Mouse (Mus musculus) kidney, adult 2 months (tissue): ENCODE results near the gene Ifnk. TPM values are rescaled to one million over a fixed set of nuclear protein-coding genes. Genes with fewer than 3 reads are reported as not detected.
A peak's percentile ranks its signal among the peaks of the same experiment; 100 is the strongest.

Experiments
- DNase-seq: peaks from one replicate; pipeline ENCODE4 v3.0.0; 2021
- H3K27ac ChIP-seq: fragments of 200-500 bp; 2 replicates; pipeline ENCODE4 v1.5.1; 2012; ENCODE audit warnings: low read depth, low read length, control low read depth, inconsistent platforms; ENCODE audit not compliant: insufficient read depth
- H3K27me3 ChIP-seq: fragments of 200-500 bp; replicated peaks from 2 replicates; pipeline ENCODE4 v1.6.1; 2012; ENCODE audit warnings: mild to moderate bottlenecking, moderate library complexity, low read length, inconsistent platforms; ENCODE audit not compliant: control insufficient read depth, insufficient read depth
- H3K36me3 ChIP-seq: fragments of 200-500 bp; 2 replicates; pipeline ENCODE4 v1.6.1; 2012; ENCODE audit warnings: mild to moderate bottlenecking, moderate library complexity, low read length, inconsistent platforms; ENCODE audit not compliant: control insufficient read depth, insufficient read depth
- H3K4me1 ChIP-seq: fragments of 200-500 bp; 2 replicates; pipeline ENCODE4 v1.6.1; 2011; ENCODE audit warnings: low read length; ENCODE audit not compliant: control insufficient read depth, insufficient read depth
- H3K4me3 ChIP-seq: fragments of 200-500 bp; 2 replicates; pipeline ENCODE4 v1.5.1; 2011; ENCODE audit warnings: mild to moderate bottlenecking, low read depth, low read length, control low read depth; ENCODE audit not compliant: insufficient read depth
- CTCF ChIP-seq: fragments of 200-500 bp; conservative IDR thresholded peaks from 2 replicates; pipeline ENCODE4 v1.5.1; 2011; ENCODE audit warnings: low read depth, mild to moderate bottlenecking, control low read depth, low read length, moderate library complexity, mixed read lengths; ENCODE audit not compliant: insufficient read depth, insufficient read length
- POLR2A ChIP-seq: fragments of 200-500 bp; IDR thresholded peaks from one replicate; pipeline ENCODE4 v1.6.1; 2011; ENCODE audit warnings: low read depth, low read length, control low read depth
- WGBS: fragments of 180-500 bp; shearing (Covaris S2); methylation state at CpG from one replicate; pipeline ENCODE4 v1.1.7; 2018; 5-methylcytosine and 5-hydroxymethylcytosine counted together
- polyA plus RNA-seq: library from polyadenylated mRNA; depleted of rRNA; stranded (reverse); fragments of >200 nt; gene quantifications from 2 replicates; pipeline ENCODE4 v1.2.3, GENCODE M21; 2012; rRNA removed

The Ifnk gene
- polyA plus RNA-seq = not detected in 2 replicates

GRCm38 (mm10) chr4:35151756-35152155, at the start of gene Ifnk:
Gene Ifnk, plus strand, starts transcription at chr4:35152056.
- no peak within 1 kb of the TSS for H3K4me3 ChIP-seq
- H3K27ac ChIP-seq = 0 out of 2 replicates have a peak within 1 kb of the TSS, but pooled peaks have one; percentile 12
- 87% methylated on average over 4 of the region's 4 CpGs for WGBS
- peaks cover 8% of the 10 kb centered on the region; the same call in 1 of the 2 replicates for H3K4me1 ChIP-seq
- H3K36me3 ChIP-seq = no peaks in the 10 kb centered on the region
- H3K27me3 ChIP-seq = no peaks in the 10 kb centered on the region
- no peak for DNase-seq
- TF ChIP-seq POLR2A (no peak), CTCF (no peak)

GRCm38 (mm10) chr4:35105115-35105773, 46.6 kb upstream of the Ifnk start:
- Histone ChIP-seq H3K4me1 (peaks cover 4% of the 10 kb centered on the region), H3K27ac (no peak overlapping the region), H3K27me3 (no peaks in the 10 kb centered on the region), H3K4me3 (no peak overlapping the region), H3K36me3 (no peaks in the 10 kb centered on the region)
- WGBS = 77% methylated on average over 14 of the region's 14 CpGs
- TF ChIP-seq POLR2A (no peak), CTCF (0 out of 2 replicates have a peak, but pooled peaks have one; percentile 10)
- no peak for DNase-seq

- Histone ChIP-seq H3K4me1 (peaks cover 12% of the 10 kb centered on the region), H3K4me3 (no peak overlapping the region), H3K27ac (no peak overlapping the region), H3K27me3 (no peaks in the 10 kb centered on the region), H3K36me3 (no peaks in the 10 kb centered on the region)
- WGBS = 90% methylated on average over 4 of the region's 4 CpGs
- DNase-seq = no peak
- TF ChIP-seq CTCF = no peak
- no peak for TF ChIP-seq POLR2A
These were observed 39.4 kb upstream of the Ifnk start for GRCm38 (mm10) chr4:35112452-35112851.

GRCm38 (mm10) chr4:35113516-35114248, 38.2 kb upstream of the Ifnk start:
- 49% methylated on average over 13 of the region's 13 CpGs for WGBS
- no peaks in the 10 kb centered on the region for H3K27me3 ChIP-seq
- peaks cover 12% of the 10 kb centered on the region for H3K4me1 ChIP-seq
- no peak for TF ChIP-seq POLR2A
- no peak for TF ChIP-seq CTCF
- no peak overlapping the region for H3K4me3 ChIP-seq
- H3K36me3 ChIP-seq = no peaks in the 10 kb centered on the region
- DNase-seq = peak; percentile 60
- peak overlapping the region; percentile 18 for H3K27ac ChIP-seq

- Histone ChIP-seq H3K4me1 (peaks cover 12% of the 10 kb centered on the region), H3K27ac (no peak overlapping the region), H3K36me3 (no peaks in the 10 kb centered on the region), H3K27me3 (no peaks in the 10 kb centered on the region), H3K4me3 (no peak overlapping the region)
- DNase-seq = no peak
- TF ChIP-seq CTCF (no peak), POLR2A (no peak)
- WGBS = 83% methylated on average over 2 of the region's 2 CpGs
These were observed 36.9 kb upstream of the Ifnk start for GRCm38 (mm10) chr4:35114950-35115349.

GRCm38 (mm10) chr4:35115933-35116332, 35.9 kb upstream of the Ifnk start:
- H3K36me3 ChIP-seq = no peaks in the 10 kb centered on the region
- H3K4me3 ChIP-seq = no peak overlapping the region
- H3K4me1 ChIP-seq = peaks cover 12% of the 10 kb centered on the region
- H3K27me3 ChIP-seq = no peaks in the 10 kb centered on the region
- no peak for DNase-seq
- 80% methylated on average over 6 of the region's 6 CpGs for WGBS
- no peak overlapping the region for H3K27ac ChIP-seq
- TF ChIP-seq POLR2A (no peak), CTCF (no peak)

GRCm38 (mm10) chr4:35117144-35117543, 34.7 kb upstream of the Ifnk start:
- DNase-seq = no peak

More at GRCm38 (mm10) chr4:35117144-35117543, 34.7 kb upstream of the Ifnk start:
- Histone ChIP-seq H3K27me3 (no peaks in the 10 kb centered on the region), H3K36me3 (no peaks in the 10 kb centered on the region), H3K4me3 (no peak overlapping the region), H3K27ac (no peak overlapping the region), H3K4me1 (peaks cover 15% of the 10 kb centered on the region)
- WGBS = 87% methylated on average over 3 of the region's 3 CpGs
- TF ChIP-seq POLR2A = no peak
- no peak for TF ChIP-seq CTCF
